Mouse (Mus musculus) bone marrow macrophage, adult 2 months (primary cell): ENCODE results near the gene Rnasek.
A peak's percentile ranks its signal among the peaks of the same experiment; 100 is the strongest.

ENCODE experiments used
- CTCF ChIP-seq: IDR thresholded peaks from 2 replicates; pipeline ENCODE4 v1.5.1; 2012; ENCODE audit warnings: low read depth, mild to moderate bottlenecking, low read length, moderate library complexity
- POLR2A ChIP-seq: IDR thresholded peaks from 2 replicates; pipeline ENCODE4 v1.6.1; 2012; ENCODE audit warnings: mild to moderate bottlenecking, low read depth, low read length, borderline replicate concordance

GRCm38 (mm10) chr11:70220323-70220722, 19.3 kb downstream of the Rnasek start:
- TF ChIP-seq CTCF (peak; percentile 19; the same call in 1 of the 2 replicates), POLR2A (no peak)
